Mouse (Mus musculus): Measurements from ENCODE around the gene Pou2f1.

DNA sequence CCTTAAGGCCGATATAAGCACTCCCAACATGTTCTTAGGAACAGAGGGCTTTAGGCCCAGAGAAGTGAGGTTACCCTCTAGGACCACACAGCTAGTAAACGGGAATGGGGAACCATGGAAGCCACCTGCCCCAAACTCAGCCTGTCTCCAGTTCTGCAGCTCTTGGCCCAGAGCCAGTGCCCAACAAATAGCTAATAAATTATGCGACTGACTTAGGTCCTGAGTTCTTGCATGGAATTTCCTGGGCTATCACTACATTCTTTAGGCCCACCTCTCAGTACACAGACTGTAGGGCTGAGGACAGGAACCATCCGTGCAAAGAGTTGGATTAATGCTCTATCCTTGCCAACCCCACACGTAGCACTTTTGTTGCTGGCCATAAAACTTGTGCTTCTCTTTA lies 150.3 kb downstream of the Pou2f1 start:
- TF ChIP-seq CTCF (IDR thresholded peaks at IDR 0.05; ENCODE audit: borderline replicate concordance, control insufficient read depth, extremely low read depth, insufficient read depth, low read length, poor library complexity), result no peak
- no peak for TF ChIP-seq POLR2A (IDR thresholded peaks at IDR 0.05; ENCODE audit: control insufficient read depth, extremely low read depth, insufficient read depth, low read length, poor library complexity)

Data from thymus, adult 2 months (tissue).